Mouse (Mus musculus) urinary bladder, postnatal 36 days (tissue): ENCODE results near the gene Ankrd9.

Source experiments
- DNase-seq, 2 experiments: peaks; one replicate each; pipeline ENCODE4 v3.0.0; 2022; ENCODE audit warnings: low spot score in 2 of 2, mixed read lengths in 1 of 2

Ankrd9 gene

GRCm38 (mm10) chr12:110990500-110990899 lies 11.7 kb upstream of the Ankrd9 start:
- no peak for DNase-seq

- DNase-seq: no peak
These were observed 10.6 kb upstream of the Ankrd9 start for GRCm38 (mm10) chr12:110989409-110989808.

GRCm38 (mm10) chr12:110986536-110987425 lies 7.9 kb upstream of the Ankrd9 start:
- DNase-seq: no peak

GRCm38 (mm10) chr12:110985141-110985540 lies 6.3 kb upstream of the Ankrd9 start:
- no peak for DNase-seq

- DNase-seq: no peak
These were observed 5.8 kb upstream of the Ankrd9 start for GRCm38 (mm10) chr12:110984598-110984997.

GRCm38 (mm10) chr12:110983714-110984113 lies 4.9 kb upstream of the Ankrd9 start:
- no peak for DNase-seq

GRCm38 (mm10) chr12:110983083-110983482 lies 4.2 kb upstream of the Ankrd9 start:
- DNase-seq: no peak

GRCm38 (mm10) chr12:110981736-110982135 lies 2.9 kb upstream of the Ankrd9 start:
- no peak for DNase-seq

- no peak for DNase-seq
These were observed 968 bp upstream of the Ankrd9 start for GRCm38 (mm10) chr12:110979808-110980207.

- DNase-seq: peak in 1 of 2 experiments; percentile 9
These were observed 789 bp downstream of the Ankrd9 start for GRCm38 (mm10) chr12:110977896-110978606.

- DNase-seq: no peak
These were observed 1.5 kb downstream of the Ankrd9 start for GRCm38 (mm10) chr12:110977345-110977733.

GRCm38 (mm10) chr12:110976589-110977344 lies 2.1 kb downstream of the Ankrd9 start:
- no peak for DNase-seq

GRCm38 (mm10) chr12:110975838-110976468 lies 2.9 kb downstream of the Ankrd9 start:
- DNase-seq: no peak

GRCm38 (mm10) chr12:110975385-110975784 lies 3.5 kb downstream of the Ankrd9 start:
- DNase-seq: no peak

GRCm38 (mm10) chr12:110974726-110975125 lies 4.1 kb downstream of the Ankrd9 start:
- no peak for DNase-seq

GRCm38 (mm10) chr12:110974295-110974694 lies 4.5 kb downstream of the Ankrd9 start:
- DNase-seq: no peak

GRCm38 (mm10) chr12:110973829-110974228 lies 5.0 kb downstream of the Ankrd9 start:
- DNase-seq: no peak

- no peak for DNase-seq
These were observed 6.9 kb downstream of the Ankrd9 start for GRCm38 (mm10) chr12:110971972-110972371.

GRCm38 (mm10) chr12:110970408-110970807 lies 8.4 kb downstream of the Ankrd9 start:
- no peak for DNase-seq

- no peak for DNase-seq
These were observed 11.7 kb downstream of the Ankrd9 start for GRCm38 (mm10) chr12:110967146-110967545.

- DNase-seq: no peak
These were observed 12.8 kb downstream of the Ankrd9 start for GRCm38 (mm10) chr12:110966079-110966478.

GRCm38 (mm10) chr12:110965500-110965899 lies 13.3 kb downstream of the Ankrd9 start:
- DNase-seq: no peak
